Mouse (Mus musculus): Measurements from ENCODE around the gene Dnm3. TPM values are rescaled to one million over a fixed set of nuclear protein-coding genes. Genes with fewer than 3 reads are reported as not detected.

The Dnm3 gene
- total RNA-seq, 1 experiment from 2014 or later = 13.4 TPM

GRCm38 (mm10) chr1:162247216-162247615, 230.6 kb downstream of the Dnm3 start:
- no peak for DNase-seq

DNA sequence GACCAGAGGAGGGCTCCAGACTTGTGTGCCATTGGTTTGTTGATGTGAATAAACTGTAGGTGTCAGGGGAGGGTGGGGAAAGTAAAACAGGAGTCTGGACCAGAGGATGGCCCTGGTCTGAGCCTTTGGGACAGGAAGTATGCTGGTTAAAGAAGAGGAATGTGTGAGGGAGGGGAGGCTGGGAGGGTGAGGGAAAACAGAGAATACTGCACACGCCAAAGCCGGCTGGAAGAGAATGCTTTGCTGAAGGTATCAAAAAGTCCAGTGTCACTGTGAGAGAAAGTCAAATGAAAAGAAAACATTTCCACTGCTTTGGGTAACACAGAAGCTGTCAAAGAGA, 234.2 kb downstream of the Dnm3 start:
- DNase-seq = no peak

GRCm38 (mm10) chr1:162242980-162243650, 234.7 kb downstream of the Dnm3 start:
- no peak for DNase-seq

- no peak for DNase-seq
Measured at GRCm38 (mm10) chr1:162240720-162241119, 237.1 kb downstream of the Dnm3 start.

- DNase-seq = no peak
Measured at GRCm38 (mm10) chr1:162238646-162239045, 239.2 kb downstream of the Dnm3 start.

GRCm38 (mm10) chr1:162236624-162237159, 241.1 kb downstream of the Dnm3 start:
- no peak for DNase-seq

DNA sequence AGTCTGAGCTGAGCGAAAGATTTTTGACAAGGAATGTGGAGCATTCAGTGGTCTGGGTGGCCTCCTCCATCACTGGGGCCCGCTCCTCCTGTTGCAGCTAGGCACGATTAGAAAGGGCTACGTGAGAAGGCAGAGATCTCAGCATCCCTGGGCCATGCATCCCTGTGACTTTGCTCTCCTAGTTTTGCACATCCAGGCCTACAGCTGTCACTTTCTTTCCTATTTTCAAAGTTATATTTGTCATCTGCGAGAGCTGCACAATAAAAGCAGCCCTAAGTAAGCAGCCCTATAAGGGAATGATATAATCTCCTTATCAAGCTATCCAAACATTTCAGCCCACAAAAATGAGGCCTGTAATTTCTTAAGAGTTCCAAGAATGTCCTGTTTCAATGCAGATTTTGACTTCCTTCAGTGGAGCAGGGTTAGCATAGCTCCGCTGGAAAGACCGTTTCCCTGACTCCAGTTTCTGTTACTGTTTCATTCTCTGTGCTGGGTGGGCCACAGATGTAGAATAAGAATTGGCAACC, 252.2 kb downstream of the Dnm3 start:
- no peak for DNase-seq

- DNase-seq = no peak
Measured at GRCm38 (mm10) chr1:162224817-162225605, 252.8 kb downstream of the Dnm3 start.

DNA sequence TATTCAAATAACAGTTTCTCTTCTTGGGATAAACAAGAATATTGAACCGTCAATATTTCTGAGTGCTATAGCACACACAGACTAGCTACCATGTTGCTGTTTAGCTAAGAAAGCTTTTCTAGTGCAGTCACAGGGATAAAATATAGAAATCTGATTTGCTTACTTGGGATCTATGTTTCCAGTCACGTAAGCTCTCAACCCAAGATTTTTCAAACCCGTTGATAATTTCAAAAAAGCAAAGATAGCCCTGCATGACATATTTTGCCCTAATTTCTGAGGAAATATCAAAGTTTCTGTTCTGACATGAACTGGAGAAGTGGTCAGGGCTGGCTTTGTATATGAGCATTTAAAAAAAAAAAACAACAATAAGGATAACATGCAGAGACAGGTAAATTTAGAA, 253.8 kb downstream of the Dnm3 start:
- DNase-seq = no peak

DNA sequence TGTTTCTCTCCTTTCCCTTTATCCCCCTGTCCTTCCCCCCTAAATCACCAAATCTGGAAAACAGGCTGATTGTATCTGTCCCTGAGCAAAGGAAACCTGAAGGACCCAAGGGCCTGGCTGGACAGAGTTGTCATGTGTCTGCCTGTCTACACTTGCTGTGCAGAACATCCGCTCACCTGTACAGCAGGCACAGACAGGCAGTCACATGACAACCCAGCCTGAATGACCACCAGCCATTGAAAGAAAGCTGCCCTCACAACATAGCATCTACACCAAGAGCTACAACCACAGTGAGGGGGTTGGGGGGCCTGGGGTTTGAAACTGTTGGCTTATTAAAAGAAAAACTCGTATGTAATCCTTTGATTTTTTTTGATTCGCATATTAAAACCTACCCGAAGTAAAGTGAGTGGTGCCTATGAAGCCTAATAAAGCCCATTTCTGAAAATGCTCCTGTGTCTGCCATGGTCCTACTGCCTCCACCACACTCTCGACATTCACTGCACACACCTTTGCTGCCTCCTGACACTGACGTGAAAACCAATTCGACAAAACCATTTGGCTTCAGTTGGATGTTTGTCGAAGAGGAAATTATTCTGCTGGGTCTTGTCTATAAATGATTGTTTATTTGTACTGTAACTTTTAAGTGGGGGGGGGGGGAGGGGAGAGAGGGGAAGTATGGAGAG, 254.4 kb downstream of the Dnm3 start:
- no peak for DNase-seq

DNA sequence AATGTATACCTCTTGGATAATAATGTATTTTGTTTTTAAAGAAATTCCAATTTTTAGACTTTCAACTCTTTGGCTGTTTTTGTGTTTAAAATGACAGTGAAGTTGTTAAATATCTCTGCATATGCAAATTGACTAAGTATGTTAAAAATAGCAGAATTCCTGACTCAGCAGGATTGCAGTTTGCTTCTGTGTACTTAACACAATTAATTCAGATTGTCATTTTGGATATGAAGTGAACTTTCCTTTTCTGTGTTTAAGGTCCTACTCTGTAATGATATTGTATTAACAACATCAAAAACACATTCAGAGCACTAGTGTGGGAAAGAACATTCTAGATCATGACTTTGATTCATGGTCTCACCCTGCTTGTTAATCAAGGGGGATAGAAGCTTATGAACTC, 255.5 kb downstream of the Dnm3 start:
- no peak for DNase-seq

DNA sequence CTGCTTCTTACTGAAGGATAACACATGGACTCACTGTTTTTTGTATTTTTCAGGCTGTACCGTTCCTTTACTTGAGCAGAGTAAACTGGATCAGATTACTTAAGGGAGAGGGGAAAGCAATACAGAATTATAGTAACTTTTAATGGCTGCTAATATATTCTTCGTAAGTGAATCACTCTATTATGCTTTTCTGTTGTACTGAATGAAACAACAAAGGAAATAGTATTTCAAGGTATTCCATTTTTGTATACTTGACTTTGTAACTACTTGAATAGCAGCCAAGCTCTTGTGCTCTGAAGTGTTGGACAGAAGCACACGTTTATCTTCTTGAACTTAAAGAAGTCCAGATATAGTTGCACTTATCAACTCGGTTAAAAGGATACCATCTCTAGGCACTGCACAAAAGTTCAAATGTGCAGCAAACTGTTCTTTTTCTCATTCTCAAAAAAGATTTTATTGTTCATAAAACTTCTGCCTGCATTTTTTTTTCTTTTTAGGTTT, 256.0 kb downstream of the Dnm3 start:
- no peak for DNase-seq

- DNase-seq = no peak
Measured at GRCm38 (mm10) chr1:162220891-162221290, 256.9 kb downstream of the Dnm3 start.

- no peak for DNase-seq
Measured at GRCm38 (mm10) chr1:162219781-162220180, 258.1 kb downstream of the Dnm3 start.

GRCm38 (mm10) chr1:162218530-162219180, 259.2 kb downstream of the Dnm3 start:
- no peak for DNase-seq

DNA sequence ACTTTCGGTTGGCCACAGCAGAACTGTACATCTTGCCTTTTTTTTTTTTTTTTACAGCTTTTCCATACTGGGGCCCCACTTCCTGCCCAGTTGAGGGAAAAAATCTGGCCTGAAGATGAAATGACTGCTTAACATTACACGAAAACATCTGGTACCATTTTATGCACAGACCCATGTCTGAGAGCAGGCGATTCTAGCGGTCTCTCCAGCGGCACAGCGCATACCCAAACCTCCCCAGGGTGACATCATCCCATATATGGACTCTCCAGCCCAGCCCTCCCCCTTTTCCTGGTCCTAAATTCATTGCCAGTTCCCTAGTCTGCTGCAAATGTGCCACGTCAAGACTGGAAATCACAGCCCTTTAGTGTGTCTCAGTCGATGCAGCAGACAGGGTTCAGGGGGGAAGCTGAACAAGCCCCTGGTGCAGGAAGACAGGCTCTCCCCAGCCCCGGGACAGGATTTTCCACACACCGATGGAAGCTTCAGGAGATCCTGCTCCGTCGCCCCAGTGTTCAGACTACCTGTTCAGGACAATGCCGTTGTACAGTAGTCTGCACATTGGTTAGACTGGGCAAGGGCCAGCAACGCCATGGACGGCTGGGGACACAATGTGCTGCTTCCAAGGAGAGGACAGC, 260.4 kb downstream of the Dnm3 start:
- peak; percentile 15 for DNase-seq

DNA sequence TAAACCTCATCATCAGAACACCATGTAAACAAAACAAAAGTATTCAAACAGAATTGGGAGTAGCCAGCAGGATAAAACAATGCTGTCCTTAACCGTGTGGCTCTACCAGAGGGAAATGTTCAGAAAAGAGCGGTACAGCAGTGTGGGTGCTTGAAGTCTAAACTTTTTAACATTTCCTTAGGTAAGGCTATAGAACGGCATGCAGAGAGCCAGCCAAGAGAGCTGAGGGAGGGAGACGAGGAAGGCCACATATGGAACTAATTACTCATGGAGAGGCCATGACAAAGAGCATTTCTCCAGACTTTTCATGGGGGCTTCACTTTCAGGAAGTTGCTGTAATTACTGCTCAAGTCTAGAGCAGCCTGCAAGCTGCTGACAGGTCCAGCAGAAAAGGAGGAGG, 261.2 kb downstream of the Dnm3 start:
- DNase-seq = no peak

DNA sequence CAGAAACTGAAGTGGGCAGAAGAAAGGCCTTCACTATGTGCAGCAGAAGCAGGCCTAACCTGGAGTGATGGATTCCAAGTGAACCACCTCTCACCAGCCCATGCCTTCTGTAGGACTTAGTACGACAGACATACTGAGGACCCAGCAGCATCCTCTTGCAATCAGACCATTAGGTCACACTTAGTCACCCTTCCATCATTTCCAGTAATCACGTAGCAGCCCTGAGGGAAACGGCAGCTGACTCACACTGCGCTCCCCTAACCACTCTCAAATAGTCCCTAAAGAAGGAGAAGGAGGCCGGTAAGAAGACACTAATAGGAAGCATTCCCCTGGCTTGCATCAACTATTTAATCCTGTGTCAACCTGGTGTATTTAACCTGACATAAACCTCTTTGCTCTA, 262.1 kb downstream of the Dnm3 start:
- DNase-seq = no peak

- DNase-seq = no peak
Measured at GRCm38 (mm10) chr1:162213066-162213465, 264.8 kb downstream of the Dnm3 start.

DNA sequence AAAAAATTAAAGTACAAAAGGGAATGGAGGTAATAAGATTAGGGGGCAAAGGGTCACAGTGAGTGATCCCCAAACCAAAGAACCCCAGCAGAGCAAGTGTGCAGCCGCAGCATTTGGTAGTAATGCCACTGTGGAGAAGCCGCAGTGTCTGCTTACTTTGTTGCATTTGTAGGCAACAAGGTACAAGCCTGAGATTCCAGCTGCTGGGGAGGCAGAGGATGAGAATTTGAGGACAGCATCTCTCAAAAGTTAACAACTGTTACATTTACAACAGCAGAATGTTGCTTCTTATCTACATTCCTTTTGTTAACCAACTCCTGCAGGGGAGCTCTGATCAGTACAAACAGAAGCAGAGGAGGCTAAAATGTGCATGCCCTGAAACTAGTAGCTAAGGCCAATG, 267.3 kb downstream of the Dnm3 start:
- no peak for DNase-seq

GRCm38 (mm10) chr1:162209487-162210149, 268.2 kb downstream of the Dnm3 start:
- DNase-seq = no peak
